Mouse (Mus musculus): Measurements from ENCODE around the gene Hes6.

Hes6 gene

GRCm38 (mm10) chr1:91413898-91414594 is at the start of gene Hes6:
Gene Hes6 (minus strand): TSS chr1:91414038.
- peak; percentile 73 for DNase-seq (ENCODE audit: low read depth, low spot score)

DNA sequence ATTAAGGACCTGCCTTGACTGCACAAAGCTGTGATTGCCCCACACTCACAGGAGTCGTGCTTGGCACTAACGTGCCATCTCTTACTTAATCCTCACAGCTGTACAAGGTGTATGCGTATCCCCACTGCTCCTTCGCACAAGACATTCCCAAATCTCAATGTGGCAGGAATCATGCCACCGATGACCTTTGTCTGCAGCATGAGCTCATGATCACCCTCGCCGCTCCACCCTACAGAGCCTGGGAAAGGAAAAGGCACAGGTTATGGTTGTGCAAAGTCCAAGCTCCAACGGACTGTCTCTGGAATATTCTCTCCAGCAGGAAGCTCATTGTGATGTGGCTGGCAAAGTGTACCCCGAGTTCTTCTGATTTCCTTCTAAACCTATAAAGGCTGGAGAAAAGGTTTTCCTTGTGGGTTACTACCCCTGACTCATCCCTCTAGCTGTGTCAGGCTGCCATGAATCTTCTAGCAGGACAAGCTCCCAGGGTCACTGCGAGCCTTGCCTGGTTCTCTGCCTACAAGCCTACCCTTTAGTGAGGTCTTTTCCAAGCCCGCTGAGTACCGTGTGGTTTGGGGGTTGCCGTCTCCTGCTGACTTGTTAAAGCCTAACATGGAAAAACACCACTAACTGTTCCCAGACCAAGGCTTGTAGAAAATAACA is 49.6 kb upstream of the Hes6 start:
- no peak for DNase-seq (ENCODE audit: low read depth, low spot score)

- no peak for DNase-seq (ENCODE audit: low read depth, low spot score)
Observed at GRCm38 (mm10) chr1:91460564-91460963, 46.7 kb upstream of the Hes6 start.

DNA sequence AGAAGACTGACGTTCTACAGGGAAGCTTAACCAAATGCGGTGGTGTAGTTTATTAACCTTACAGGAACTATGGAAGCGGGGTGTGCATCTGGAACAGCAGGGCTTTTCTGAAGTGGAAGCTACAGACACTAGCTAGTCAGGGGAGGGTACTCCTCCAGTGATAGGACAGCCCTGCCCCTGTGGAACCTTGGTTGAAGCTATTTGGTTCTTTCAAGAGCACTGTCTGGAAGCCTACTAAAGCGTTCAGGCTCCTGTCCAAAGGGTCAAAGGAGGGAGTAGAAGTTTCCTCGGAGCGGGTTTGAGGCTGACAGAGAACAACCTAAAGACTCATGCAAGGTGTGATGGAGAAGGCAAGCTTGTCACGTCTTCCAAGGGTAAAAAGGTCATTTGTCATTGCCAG is 46.2 kb upstream of the Hes6 start:
- DNase-seq (ENCODE audit: low read depth, low spot score) = no peak

GRCm38 (mm10) chr1:91459059-91459809 is 45.4 kb upstream of the Hes6 start, which contains the start of gene Per2:
Gene Per2 (minus strand): TSS chr1:91459324.
- peak; percentile 99 for DNase-seq (ENCODE audit: low read depth, low spot score)

- DNase-seq (ENCODE audit: low read depth, low spot score) = no peak
Observed at GRCm38 (mm10) chr1:91458223-91458861, 44.5 kb upstream of the Hes6 start.

- no peak for DNase-seq (ENCODE audit: low read depth, low spot score)
Observed at GRCm38 (mm10) chr1:91457698-91458097, 43.9 kb upstream of the Hes6 start.

DNA sequence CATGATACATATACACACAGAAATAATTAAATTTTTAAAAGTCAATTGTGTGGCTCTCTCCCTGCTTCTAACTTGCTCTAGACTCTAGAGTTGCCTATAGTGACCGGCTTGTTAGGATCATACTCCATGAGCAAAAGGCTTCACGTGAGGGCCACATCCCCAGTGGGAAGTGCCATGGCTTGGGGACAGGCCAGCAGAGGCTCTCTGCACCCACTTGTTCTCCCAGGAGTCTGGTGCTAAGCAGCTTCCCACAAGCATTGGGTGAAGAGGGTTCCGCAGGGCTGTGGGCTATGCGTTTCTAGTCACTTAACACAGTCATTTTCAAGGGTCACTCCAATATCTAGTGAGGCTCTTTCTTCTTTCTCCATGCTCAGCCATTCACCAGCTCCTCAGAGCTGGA is 43.3 kb upstream of the Hes6 start:
- DNase-seq (ENCODE audit: low read depth, low spot score) = no peak

DNA sequence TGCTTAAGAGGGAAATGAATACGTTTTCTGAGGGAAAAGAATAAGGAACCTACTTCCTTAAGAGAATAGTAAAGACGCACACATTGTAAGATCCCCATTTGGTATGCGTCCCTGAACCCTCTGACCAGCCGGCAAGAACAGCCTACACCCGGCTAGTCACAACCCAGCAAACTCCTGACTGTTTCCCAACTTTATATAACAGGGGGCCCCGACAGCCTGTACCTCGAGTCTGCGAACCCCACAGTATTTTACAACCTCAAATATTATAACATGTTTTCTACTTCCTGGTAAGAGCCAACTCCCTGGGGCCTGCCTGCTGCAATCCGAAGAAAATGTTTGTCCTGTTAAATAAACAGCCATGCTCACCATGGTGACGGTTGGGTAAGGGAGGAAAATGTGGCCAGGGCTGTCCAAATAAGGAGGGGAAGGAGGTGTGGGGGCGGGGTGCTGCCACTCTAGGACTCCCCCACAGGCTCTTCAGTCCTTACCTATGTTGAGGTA is 42.5 kb upstream of the Hes6 start:
- DNase-seq (ENCODE audit: low read depth, low spot score) = no peak

DNA sequence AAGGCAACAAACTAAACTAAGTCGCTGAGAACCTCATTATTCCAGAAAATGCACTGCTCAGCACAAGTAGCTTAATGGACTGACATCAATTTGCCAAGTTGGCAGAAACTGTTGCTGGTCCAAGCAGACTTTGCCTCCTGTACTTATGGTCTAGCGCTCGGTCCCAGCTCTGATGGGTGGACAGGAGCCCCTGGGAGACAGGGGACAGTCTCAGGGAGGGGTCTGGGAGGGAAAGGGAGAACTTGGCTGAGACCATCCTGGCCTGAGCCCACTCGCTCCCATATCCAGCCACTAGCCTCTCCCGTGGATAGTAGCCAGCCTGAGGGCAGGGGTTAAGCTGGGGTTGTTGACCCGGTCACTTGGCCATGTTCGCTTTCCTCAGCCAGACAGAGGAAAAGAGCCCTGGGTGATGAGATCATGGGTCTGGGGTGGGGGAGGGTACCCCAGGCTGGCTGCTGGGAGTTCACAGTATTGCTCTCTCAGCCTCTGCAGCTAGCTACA is 41.9 kb upstream of the Hes6 start:
- DNase-seq (ENCODE audit: low read depth, low spot score) = no peak

DNA sequence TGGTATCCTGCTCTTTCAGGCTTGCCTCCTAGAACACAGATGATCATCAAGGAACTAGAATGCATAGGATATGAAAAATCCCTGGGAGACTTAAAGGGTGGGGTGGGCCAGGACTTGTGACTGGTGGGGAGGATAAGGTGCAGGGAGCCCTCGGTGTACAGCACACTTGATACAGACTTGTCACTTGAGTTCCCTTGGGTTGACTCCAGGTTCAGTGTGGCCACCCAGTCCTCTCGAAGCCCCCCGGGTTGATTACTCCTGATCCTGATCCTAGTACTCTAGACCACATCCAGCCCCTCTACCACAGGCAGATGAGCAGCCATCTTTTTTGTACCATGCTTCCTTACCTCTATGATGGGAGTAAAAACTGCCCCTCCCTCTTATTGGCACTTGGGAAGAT is 41.1 kb upstream of the Hes6 start:
- DNase-seq (ENCODE audit: low read depth, low spot score) = no peak

- DNase-seq (ENCODE audit: low read depth, low spot score) = no peak
Observed at GRCm38 (mm10) chr1:91454366-91454765, 40.5 kb upstream of the Hes6 start.

DNA sequence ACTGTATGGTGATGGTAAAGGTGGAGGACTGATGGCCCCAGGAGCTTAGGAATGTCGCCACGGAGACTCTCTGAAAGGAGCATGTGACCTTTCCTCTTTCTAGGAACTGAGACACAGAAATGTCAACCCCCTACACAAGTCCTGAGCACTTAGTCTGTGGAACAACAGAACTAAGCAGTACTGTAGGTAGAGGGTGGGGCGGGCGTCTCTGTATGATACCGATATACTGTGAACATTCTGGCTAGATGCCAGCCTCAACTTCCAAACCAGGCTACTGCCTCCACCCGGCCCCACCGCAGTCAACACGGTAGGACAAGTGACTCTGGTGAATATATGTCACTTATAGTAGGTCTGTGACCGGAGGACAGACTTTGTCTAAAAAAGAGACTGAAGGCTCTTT is 40.1 kb upstream of the Hes6 start:
- DNase-seq (ENCODE audit: low read depth, low spot score) = no peak

DNA sequence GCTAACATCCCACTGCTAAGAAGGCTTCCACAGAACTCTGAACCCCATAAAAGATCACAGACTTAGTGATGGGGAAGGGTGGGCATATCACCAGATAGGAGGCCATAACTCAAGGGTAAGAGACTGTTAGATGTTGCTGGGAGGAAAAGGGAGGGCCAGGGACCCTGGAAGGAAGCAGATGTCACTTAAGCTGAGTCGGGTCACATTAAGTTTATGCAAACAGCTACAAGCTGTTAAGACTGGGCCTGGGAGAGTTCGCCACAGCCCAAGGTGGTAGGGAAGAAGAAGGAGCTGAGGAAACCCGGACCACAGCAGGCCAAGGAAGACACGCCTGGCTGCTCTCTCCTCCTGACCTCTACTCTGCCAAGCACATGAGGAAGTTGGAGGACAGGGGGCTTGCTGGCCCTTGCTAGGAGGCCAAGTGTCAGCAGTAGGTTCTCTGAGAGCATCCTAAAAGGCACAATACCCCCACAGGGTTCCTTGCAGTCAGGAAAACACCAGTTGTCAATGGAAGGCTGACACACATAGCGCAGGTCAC is 37.8 kb upstream of the Hes6 start:
- DNase-seq (ENCODE audit: low read depth, low spot score) = no peak

GRCm38 (mm10) chr1:91450851-91451250 is 37.0 kb upstream of the Hes6 start:
- no peak for DNase-seq (ENCODE audit: low read depth, low spot score)

GRCm38 (mm10) chr1:91448688-91449087 is 34.9 kb upstream of the Hes6 start:
- no peak for DNase-seq (ENCODE audit: low read depth, low spot score)

- no peak for DNase-seq (ENCODE audit: low read depth, low spot score)
Observed at GRCm38 (mm10) chr1:91446511-91446910, 32.7 kb upstream of the Hes6 start.

DNA sequence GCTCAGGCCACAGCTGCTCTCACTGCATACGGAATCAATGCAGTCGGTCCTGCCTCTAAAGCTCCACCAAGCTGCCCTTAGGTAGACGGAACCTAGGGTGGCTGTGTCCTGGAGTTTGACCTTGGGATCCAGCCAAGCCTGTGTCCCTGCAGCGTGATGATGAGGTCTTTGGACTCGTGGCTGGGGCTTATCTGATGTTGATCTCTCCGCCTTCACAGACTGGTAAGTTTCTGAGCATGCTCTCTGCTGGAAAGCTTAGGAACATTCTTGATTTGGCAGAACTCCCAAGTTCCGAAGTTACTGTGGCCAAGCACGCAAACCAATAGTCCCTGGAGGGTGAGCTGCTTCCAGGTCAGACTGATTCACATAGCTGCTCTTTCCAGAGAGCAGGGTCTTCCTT is 32.2 kb upstream of the Hes6 start:
- DNase-seq (ENCODE audit: low read depth, low spot score) = no peak

- no peak for DNase-seq (ENCODE audit: low read depth, low spot score)
Observed at GRCm38 (mm10) chr1:91444841-91445830, 31.3 kb upstream of the Hes6 start.

DNA sequence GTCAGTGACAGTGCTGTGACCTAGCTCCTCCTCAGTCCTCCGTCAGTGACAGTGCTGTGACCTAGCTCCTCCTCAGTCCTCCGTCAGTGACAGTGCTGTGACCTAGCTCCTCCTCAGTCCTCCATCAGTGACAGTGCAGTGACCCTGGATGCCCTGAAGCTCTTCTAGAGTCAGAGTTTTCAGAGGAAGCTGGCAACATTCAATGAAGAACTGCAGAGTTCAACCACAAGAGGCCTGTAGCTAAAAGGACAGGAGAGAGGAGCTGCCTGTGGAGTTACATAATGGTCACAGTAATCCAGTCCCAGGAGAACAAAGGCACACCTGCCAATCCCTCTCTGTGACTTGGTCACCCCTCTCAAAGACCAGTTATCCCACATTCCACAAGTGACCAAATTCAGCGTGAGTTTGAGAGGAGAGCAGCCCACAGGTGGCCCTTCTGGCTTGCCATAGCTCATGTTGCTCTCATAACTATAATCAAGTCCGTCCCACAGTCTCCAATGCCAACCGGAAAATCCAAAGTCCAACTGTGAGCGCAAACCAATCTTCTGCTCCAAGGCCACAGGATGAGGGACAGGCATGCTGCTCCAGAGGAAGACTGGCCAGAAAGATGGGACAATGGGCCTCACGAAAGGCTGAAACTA is 28.6 kb upstream of the Hes6 start:
- DNase-seq (ENCODE audit: low read depth, low spot score) = no peak

All from embryo, embryonic 11.5 days (tissue).